ENCODE assay signal across 22 mouse cellular contexts in genomic region chr1:134639460-134639859, GRCm38 (mm10). TPM values are rescaled to one million over a fixed set of nuclear protein-coding genes. Genes with fewer than 3 reads are reported as not detected.
DNase-seq lines count a peak whose midpoint lies in the region; ATAC-seq lines count a peak whose summit lies in the region.
"Had no signal": no experiment of that assay in that cellular context is flagged by ENCODE, and none has a peak within 500 bp of the region (broad histone marks: within the 10 kb centered on the region; RNA-seq: fewer than 3 reads in every experiment).

No protein-coding gene starts in this region.

- peaks cover 3% of the 10 kb centered on the region; the same call in 1 of the 2 replicates for H3K36me3 ChIP-seq in forebrain, embryonic 15.5 days
- H3K36me3 ChIP-seq: embryonic facial prominence, embryonic 12.5 days; heart, embryonic 10.5 days had no signal

- DNase-seq in cerebellum, postnatal 25 days, result peak; percentile 36 to 56
- no peak for DNase-seq in cerebellum, adult 9-10 months
- peak; percentile 22 for DNase-seq in right cerebral cortex, adult 18-20 months
- no peak for DNase-seq in right cerebral cortex, postnatal 36 days (ENCODE audit: low spot score in 2 of 2)
- no peak for DNase-seq in kidney, postnatal 10 days
- no peak for DNase-seq in heart, adult 9 months (ENCODE audit: low spot score in 2 of 2)
- DNase-seq: adrenal gland, adult 2 months; adrenal gland, postnatal 25 days; cerebellum, adult 11-12 months; gastrocnemius, adult 2 months; gastrocnemius, postnatal 25 days; heart, adult 11 months; heart, postnatal 10 days; heart, postnatal 4 days; kidney, adult 8-10 months had no signal

- H3K4me1 ChIP-seq in forebrain, embryonic 15.5 days, result no peaks in the 10 kb centered on the region
- H3K4me1 ChIP-seq: heart, embryonic 10.5 days had no signal

- peak overlapping the region; percentile 22; the same call in 1 of the 2 replicates for H3K27ac ChIP-seq in forebrain, embryonic 15.5 days (replicated peaks)
- H3K27ac ChIP-seq: embryonic facial prominence, embryonic 12.5 days; gastrocnemius, adult 2 months; heart, embryonic 10.5 days; hindbrain, embryonic 12.5 days had no signal

- H3K9ac ChIP-seq in forebrain, embryonic 15.5 days (replicated peaks), result no peak overlapping the region
- H3K9ac ChIP-seq: embryonic facial prominence, embryonic 12.5 days; hindbrain, embryonic 12.5 days had no signal

- H3K9me3 ChIP-seq in forebrain, embryonic 15.5 days, result no peaks in the 10 kb centered on the region
- H3K9me3 ChIP-seq: embryonic facial prominence, embryonic 12.5 days; heart, embryonic 10.5 days; hindbrain, embryonic 12.5 days had no signal

- H3K27me3 ChIP-seq in forebrain, embryonic 15.5 days, result peaks cover 16% of the 10 kb centered on the region; the same call in 1 of the 2 replicates

- no peak overlapping the region for H3K4me2 ChIP-seq in forebrain, embryonic 15.5 days (replicated peaks)
- H3K4me2 ChIP-seq: embryonic facial prominence, embryonic 12.5 days; hindbrain, embryonic 12.5 days had no signal

- no peak overlapping the region for H3K4me3 ChIP-seq in forebrain, embryonic 15.5 days
- H3K4me3 ChIP-seq: embryonic facial prominence, embryonic 12.5 days; gastrocnemius, adult 2 months; heart, embryonic 10.5 days; hindbrain, embryonic 12.5 days had no signal

- 0 out of 2 replicates have a peak, but pooled peaks have one; percentile 26 for ATAC-seq in forebrain, embryonic 15.5 days (replicated peaks)
- ATAC-seq: hindbrain, embryonic 16.5 days; inflammation-experienced regulatory T-cells, adult 6 months; intestine, postnatal 0 days had no signal

- 73% methylated on average over 6 of the region's 6 CpGs for WGBS in forebrain, embryonic 15.5 days

RNA-seq across cellular contexts. Expression of gene Syt2, which starts 7.0 kb away (rescaled TPM):
- 1.2 and 1.8 TPM in 2 replicates for polyA plus RNA-seq in forebrain, embryonic 15.5 days (2015; fragmentation: Nextera tagmentation; extraction: Ambion mirVana)

Comparison
In these comparisons a context has a peak if more than half of its experiments do, and no peak if none do; other contexts are left out.
1. DNase-seq: peak in cerebellum, postnatal 25 days (2 of 2) and right cerebral cortex, adult 18-20 months (single experiment); none in cerebellum, adult 9-10 months (single experiment), right cerebral cortex, postnatal 36 days (0 of 2), kidney, postnatal 10 days (single experiment) and heart, adult 9 months (0 of 2).